9 mouse cellular contexts compared by ENCODE assay signal in the genomic region with DNA sequence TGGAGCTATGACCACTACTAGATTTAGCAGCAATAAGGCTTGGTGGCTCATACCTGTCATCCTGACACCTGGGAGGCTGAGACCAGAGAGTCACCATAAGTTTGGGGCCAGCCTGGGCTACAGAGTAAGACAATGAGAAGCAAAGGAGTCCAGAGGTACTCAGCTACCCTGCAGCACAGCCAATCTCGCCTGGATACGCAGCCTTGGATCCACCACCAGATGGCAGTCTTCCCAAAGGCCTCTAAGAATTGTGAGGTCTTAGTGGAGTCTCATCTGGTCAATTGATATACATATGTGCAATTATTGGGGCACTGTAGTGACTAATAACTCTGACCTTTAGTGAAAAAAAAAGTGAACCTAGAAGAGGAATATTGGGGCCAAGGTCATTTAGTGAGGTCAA. TPM values are rescaled to one million over a fixed set of nuclear protein-coding genes. Genes with fewer than 3 reads are reported as not detected.
DNase-seq lines count a peak whose midpoint lies in the region; ATAC-seq and TF ChIP-seq lines count a peak whose summit lies in the region.
"Had no signal": no experiment of that assay in that cellular context is flagged by ENCODE, and none has a peak within 500 bp of the region (broad histone marks: within the 10 kb centered on the region; RNA-seq: fewer than 3 reads in every experiment).

No protein-coding gene starts in this region.

- no peak overlapping the region for H3K4me2 ChIP-seq in liver, embryonic 11.5 days
- H3K4me2 ChIP-seq in midbrain, embryonic 13.5 days (replicated peaks) = no peak overlapping the region
- no peak overlapping the region for H3K4me2 ChIP-seq in stomach, postnatal 0 days (replicated peaks; ENCODE audit: low read depth)

- peak; percentile 89 for TF ChIP-seq CTCF in stomach, postnatal 0 days (IDR thresholded peaks at IDR 0.05; ENCODE audit: low read depth)

- H3K9ac ChIP-seq in liver, embryonic 11.5 days (ENCODE audit: low read depth, low read length) = no peak overlapping the region
- no peak overlapping the region for H3K9ac ChIP-seq in midbrain, embryonic 13.5 days (replicated peaks)
- H3K9ac ChIP-seq in stomach, postnatal 0 days (ENCODE audit: low read length) = no peak overlapping the region

- H3K36me3 ChIP-seq in liver, embryonic 11.5 days (ENCODE audit: control insufficient read depth, insufficient read depth, low read length) = no peaks in the 10 kb centered on the region
- no peaks in the 10 kb centered on the region for H3K36me3 ChIP-seq in midbrain, embryonic 13.5 days
- peaks cover 11% of the 10 kb centered on the region for H3K36me3 ChIP-seq in stomach, postnatal 0 days (ENCODE audit: control insufficient read depth, insufficient read depth, low read length)

- H3K9me3 ChIP-seq in liver, embryonic 11.5 days (ENCODE audit: control insufficient read depth, low read length) = no peaks in the 10 kb centered on the region
- no peaks in the 10 kb centered on the region for H3K9me3 ChIP-seq in midbrain, embryonic 13.5 days
- no peaks in the 10 kb centered on the region for H3K9me3 ChIP-seq in stomach, postnatal 0 days (ENCODE audit: control insufficient read depth, low read length)

- H3K4me3 ChIP-seq in liver, embryonic 11.5 days (ENCODE audit: low read depth, low read length) = no peak overlapping the region
- no peak overlapping the region for H3K4me3 ChIP-seq in midbrain, embryonic 13.5 days (replicated peaks)
- no peak overlapping the region for H3K4me3 ChIP-seq in stomach, postnatal 0 days (ENCODE audit: low read depth, low read length)
- H3K4me3 ChIP-seq: erythroblast, embryonic 14.5 days had no signal

- no peak for TF ChIP-seq EP300 in stomach, postnatal 0 days (optimal IDR thresholded peaks at IDR 0.05)

- no peaks in the 10 kb centered on the region for H3K27me3 ChIP-seq in liver, embryonic 11.5 days (replicated peaks; ENCODE audit: control insufficient read depth, insufficient read depth, low read length)
- H3K27me3 ChIP-seq in midbrain, embryonic 13.5 days = no peaks in the 10 kb centered on the region
- no peaks in the 10 kb centered on the region for H3K27me3 ChIP-seq in stomach, postnatal 0 days (ENCODE audit: control insufficient read depth, insufficient read depth, low read length)

- 7% methylated on average over 2 of the region's 2 CpGs for WGBS in liver, embryonic 11.5 days
- 8% methylated on average over 2 of the region's 2 CpGs for WGBS in midbrain, embryonic 13.5 days
- 14% methylated on average over 2 of the region's 2 CpGs for WGBS in stomach, postnatal 0 days

- H3K27ac ChIP-seq in liver, embryonic 11.5 days (ENCODE audit: low read depth, low read length) = no peak overlapping the region
- H3K27ac ChIP-seq in midbrain, embryonic 13.5 days = no peak overlapping the region
- H3K27ac ChIP-seq in stomach, postnatal 0 days (replicated peaks) = no peak overlapping the region

- no peak; the same call in 1 of the 2 replicates for ATAC-seq in liver, embryonic 11.5 days (replicated peaks; ENCODE audit: low FRiP score)
- peak; percentile 71 for ATAC-seq in midbrain, embryonic 13.5 days
- peak; percentile 49; the same call in 1 of the 2 replicates for ATAC-seq in stomach, postnatal 0 days (ENCODE audit: low FRiP score, low TSS enrichment)

- peak; percentile 57 for DNase-seq in liver
- DNase-seq in liver, embryonic 11.5 days (ENCODE audit: low spot score) = no peak
- peak; percentile 77 for DNase-seq in adrenal gland, postnatal 14 days
- peak; percentile 66 for DNase-seq in embryo, embryonic 9.5 days (ENCODE audit: extremely low spot score)
- DNase-seq in heart, postnatal 14 days = peak; percentile 65 to 80
- DNase-seq in layer of hippocampus, postnatal 10 days (ENCODE audit: low spot score in 2 of 2) = peak; percentile 67 to 70
- DNase-seq in stomach, postnatal 0 days (ENCODE audit: low spot score) = peak; percentile 71

- H3K4me1 ChIP-seq in liver, embryonic 11.5 days (replicated peaks; ENCODE audit: control insufficient read depth, insufficient read depth, low read length) = no peaks in the 10 kb centered on the region
- peaks cover 4% of the 10 kb centered on the region for H3K4me1 ChIP-seq in midbrain, embryonic 13.5 days (replicated peaks)
- H3K4me1 ChIP-seq in stomach, postnatal 0 days (replicated peaks; ENCODE audit: control insufficient read depth, insufficient read depth) = no peaks in the 10 kb centered on the region

- intact Hi-C loops in heart, postnatal 14 days (cut with DNase I) = no loop called here

RNA-seq across cellular contexts. Expression of a gene that starts 58.9 kb away (rescaled TPM):
- 3.2 and 4.5 TPM in 2 replicates for polyA plus RNA-seq in liver, embryonic 11.5 days (2014; fragmentation: Nextera tagmentation; extraction: Ambion mirVana)
- 6.3 and 6.9 TPM in 2 replicates for total RNA-seq in adrenal gland, postnatal 14 days (2021)
- 10 to 100 TPM; 18.5 to 20.2 TPM for total RNA-seq in heart, postnatal 14 days (2021)
- under 1 TPM; 0.71 to 0.94 TPM for total RNA-seq in layer of hippocampus, postnatal 10 days (2021)
- 0.28 and 0.36 TPM in 2 replicates for polyA plus RNA-seq in midbrain, embryonic 13.5 days (2015; fragmentation: Nextera tagmentation; extraction: Ambion mirVana)
- 9.6 and 9.9 TPM in 2 replicates for polyA plus RNA-seq in stomach, postnatal 0 days (2015; fragmentation: Nextera tagmentation; extraction: Ambion mirVana)
